Mouse (Mus musculus) c-Kit-positive CD71-positive TER-119-positive erythroid progenitor cells, embryonic 14.5 days (primary cell): Measurements from ENCODE around the gene Ripk3.

Experiments
- DNase-seq: peaks from one replicate; pipeline ENCODE4 v3.0.0-alpha.2; 2013; ENCODE audit warnings: low spot score

Gene Ripk3

GRCm38 (mm10) chr14:55795380-55796163 is 6.9 kb upstream of the Ripk3 start:
- peak; percentile 45 for DNase-seq

- no peak for DNase-seq
Observed at GRCm38 (mm10) chr14:55793946-55794345, 5.3 kb upstream of the Ripk3 start.

DNA sequence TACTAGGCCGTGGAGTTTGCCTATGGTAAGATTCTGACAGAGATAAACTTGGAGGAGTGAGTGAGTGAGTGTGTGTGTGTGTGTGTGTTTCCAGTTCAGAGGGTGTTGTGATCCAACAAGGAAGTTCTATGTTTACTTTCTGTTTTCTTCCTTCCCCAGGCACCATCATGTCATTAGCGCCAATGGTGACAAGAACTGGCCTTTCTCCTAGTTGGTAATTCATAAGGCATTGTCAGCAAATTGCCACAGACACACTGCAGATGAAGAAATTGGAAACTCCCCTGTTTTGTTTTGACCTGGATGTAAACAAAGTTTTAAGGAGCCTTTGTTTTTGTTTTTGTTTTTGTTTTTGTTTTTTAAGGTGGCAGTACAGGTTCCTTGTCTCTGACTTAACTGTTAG is 4.8 kb upstream of the Ripk3 start:
- DNase-seq = no peak

DNA sequence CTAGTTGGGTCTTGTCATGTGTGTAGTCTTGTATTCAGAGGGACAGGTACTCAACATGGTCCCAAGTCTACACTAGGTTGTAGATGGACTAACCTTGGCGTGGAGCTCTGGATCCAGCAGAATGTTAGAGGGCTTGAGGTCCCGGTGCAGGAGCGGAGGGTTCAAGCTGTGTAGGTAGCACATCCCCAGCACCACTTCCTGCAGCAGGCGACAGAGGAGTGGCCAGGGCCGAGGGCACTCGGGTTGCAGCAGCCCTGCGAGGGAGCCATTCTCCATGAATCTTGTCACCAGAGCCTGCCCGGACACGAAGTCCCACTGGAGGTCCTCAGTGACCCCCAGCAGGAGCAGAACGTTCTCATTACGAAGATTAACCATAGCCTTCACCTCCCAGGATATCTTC is 934 bp downstream of the Ripk3 start:
- no peak for DNase-seq

GRCm38 (mm10) chr14:55785195-55785594 is 3.5 kb downstream of the Ripk3 start:
- no peak for DNase-seq

GRCm38 (mm10) chr14:55783958-55784235 is 4.8 kb downstream of the Ripk3 start, which contains the start of gene Adcy4:
Gene Adcy4 (minus strand): TSS chr14:55784095.
- no peak for DNase-seq

- DNase-seq = no peak
Observed at GRCm38 (mm10) chr14:55783171-55783957, 5.3 kb downstream of the Ripk3 start.

GRCm38 (mm10) chr14:55782361-55782960 is 6.2 kb downstream of the Ripk3 start:
- DNase-seq = no peak

DNA sequence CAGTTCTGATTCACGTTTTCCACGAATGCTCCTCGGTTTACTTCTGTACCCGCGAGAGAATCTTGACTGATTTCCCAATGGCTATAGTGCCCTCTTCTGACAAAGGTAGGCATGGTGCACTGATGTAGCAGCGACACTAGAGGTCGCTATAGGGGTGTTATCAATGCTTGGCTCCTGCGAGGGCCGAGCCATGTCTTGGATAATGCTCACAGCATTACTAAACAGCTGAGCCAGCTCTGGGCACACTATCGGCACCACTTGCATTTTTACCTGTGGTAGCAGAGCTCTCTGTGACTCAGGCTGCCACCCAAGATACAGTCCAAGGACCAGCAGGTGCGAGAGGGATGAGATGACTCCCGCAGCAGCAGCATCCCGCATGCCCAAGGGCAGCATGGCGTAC is 7.4 kb downstream of the Ripk3 start:
- peak; percentile 67 for DNase-seq

DNA sequence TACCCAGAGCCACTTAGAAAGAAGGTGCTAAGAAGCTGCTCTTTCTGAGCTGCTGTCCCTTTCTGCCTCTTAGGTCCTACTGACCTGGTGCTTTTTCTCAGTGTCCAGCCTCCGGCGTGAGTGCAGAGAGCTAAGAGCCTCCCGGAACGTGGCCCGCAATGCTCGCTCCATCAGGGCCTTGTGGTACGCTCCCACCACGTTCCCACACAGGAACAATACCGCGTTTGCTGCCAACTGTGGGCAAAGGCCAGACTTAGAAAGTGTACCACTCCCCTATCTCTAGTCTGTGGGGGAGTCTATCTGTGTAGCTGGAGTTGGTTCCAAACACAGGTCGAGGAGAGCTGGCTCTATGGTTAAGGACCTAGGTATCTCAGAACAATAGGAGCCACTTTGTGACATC is 7.9 kb downstream of the Ripk3 start:
- DNase-seq = no peak

- DNase-seq = no peak
Observed at GRCm38 (mm10) chr14:55779656-55780055, 9.0 kb downstream of the Ripk3 start.

DNA sequence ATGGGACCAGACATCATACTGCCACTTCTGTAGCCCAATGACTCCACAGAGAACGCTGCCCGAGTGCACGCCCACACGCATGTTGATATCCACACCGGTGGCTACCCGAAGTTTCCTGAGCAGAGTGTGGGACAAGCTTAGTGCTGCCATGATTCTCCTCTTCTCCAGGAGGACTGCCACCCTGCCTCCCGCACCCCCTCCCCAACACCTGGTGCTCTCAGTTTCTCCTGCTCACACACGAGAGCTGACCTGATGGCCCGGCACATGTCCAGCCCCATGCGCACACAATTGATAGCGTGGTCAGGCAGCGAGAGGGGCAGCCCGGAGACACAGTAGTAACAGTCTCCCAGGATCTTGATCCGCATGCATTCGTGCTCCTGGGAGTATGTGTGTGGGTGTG is 10.0 kb downstream of the Ripk3 start:
- no peak for DNase-seq

- DNase-seq = no peak
Observed at GRCm38 (mm10) chr14:55777806-55778205, 10.9 kb downstream of the Ripk3 start.

- no peak for DNase-seq
Observed at GRCm38 (mm10) chr14:55777176-55777575, 11.5 kb downstream of the Ripk3 start.

GRCm38 (mm10) chr14:55776711-55777110 is 12.0 kb downstream of the Ripk3 start:
- no peak for DNase-seq

- DNase-seq = peak; percentile 43
Observed at GRCm38 (mm10) chr14:55769087-55769703, 19.5 kb downstream of the Ripk3 start.

GRCm38 (mm10) chr14:55768555-55768954 is 20.1 kb downstream of the Ripk3 start:
- no peak for DNase-seq

GRCm38 (mm10) chr14:55767519-55768414 is 20.9 kb downstream of the Ripk3 start:
- DNase-seq = no peak

GRCm38 (mm10) chr14:55765696-55766095 is 23.0 kb downstream of the Ripk3 start, which contains the start of gene Ltb4r1:
Gene Ltb4r1 (plus strand): TSS chr14:55765962.
- DNase-seq = no peak

GRCm38 (mm10) chr14:55763166-55763565 is 25.5 kb downstream of the Ripk3 start:
- DNase-seq = no peak

- DNase-seq = no peak
Observed at GRCm38 (mm10) chr14:55762001-55762821, 26.5 kb downstream of the Ripk3 start.
